Mouse (Mus musculus) midbrain, embryonic 16.5 days (tissue): ENCODE data around the gene Gm960. TPM values are rescaled to one million over a fixed set of nuclear protein-coding genes. Genes with fewer than 3 reads are reported as not detected.
A peak's percentile ranks its signal among the peaks of the same experiment; 100 is the strongest.

ENCODE experiments used
- ATAC-seq: fragments of 200-750 bp; cut with Nextera tagmentation; 2 replicates; pipeline ENCODE4 v1.8.0; 2017; ENCODE audit warnings: moderate TSS enrichment
- H3K27ac ChIP-seq: fragments of 300-500 bp; sonication (generic); 2 replicates; pipeline ENCODE4 v1.5.1; 2014; ENCODE audit warnings: mild to moderate bottlenecking, low read length, mixed read lengths
- H3K27me3 ChIP-seq: fragments of 300-500 bp; sonication (generic); 2 replicates; pipeline ENCODE4 v1.6.1; 2014; ENCODE audit warnings: low read depth, low read length, mixed read lengths; ENCODE audit not compliant: control insufficient read depth, insufficient read depth
- H3K36me3 ChIP-seq: fragments of 300-500 bp; sonication (generic); 2 replicates; pipeline ENCODE4 v1.6.1; 2014; ENCODE audit warnings: mild to moderate bottlenecking, low read length, moderate library complexity, mixed read lengths; ENCODE audit not compliant: control insufficient read depth, insufficient read depth
- H3K4me1 ChIP-seq: fragments of 300-500 bp; sonication (generic); 2 replicates; pipeline ENCODE4 v1.6.1; 2014; ENCODE audit warnings: mild to moderate bottlenecking, low read length, mixed read lengths; ENCODE audit not compliant: control insufficient read depth, insufficient read depth
- H3K4me2 ChIP-seq: fragments of 300-500 bp; sonication (generic); 2 replicates; pipeline ENCODE4 v1.6.1; 2014; ENCODE audit warnings: mild to moderate bottlenecking, low read length, mixed read lengths
- H3K4me3 ChIP-seq: fragments of 300-500 bp; sonication (generic); 2 replicates; pipeline ENCODE4 v1.5.1; 2014; ENCODE audit warnings: low read depth, mild to moderate bottlenecking, low read length, moderate library complexity, mixed read lengths
- H3K9ac ChIP-seq: fragments of 300-500 bp; sonication (generic); 2 replicates; pipeline ENCODE4 v1.6.1; 2014; ENCODE audit warnings: low read depth, low read length, mixed read lengths
- H3K9me3 ChIP-seq: fragments of 300-500 bp; sonication (generic); replicated peaks from 2 replicates; pipeline ENCODE4 v1.6.1; 2014; ENCODE audit warnings: mild to moderate bottlenecking, low read length, mixed read lengths; ENCODE audit not compliant: control insufficient read depth, poor library complexity, severe bottlenecking
- WGBS: fragments of 180-500 bp; shearing (Covaris S2); extraction: QIAGEN DNeasy Blood & Tissue Kit; methylation state at CpG from one replicate; pipeline ENCODE4 v1.1.7; 2014; 5-methylcytosine and 5-hydroxymethylcytosine counted together
- polyA plus RNA-seq: library from polyadenylated mRNA; unstranded; fragments of >200 nt; fragmentation: Nextera tagmentation; extraction: Ambion mirVana; gene quantifications from 2 replicates; pipeline ENCODE4 v1.2.1, GENCODE M21; 2015

The Gm960 gene
- polyA plus RNA-seq, 1 experiment from 2014 or later = 6.6 TPM

DNA sequence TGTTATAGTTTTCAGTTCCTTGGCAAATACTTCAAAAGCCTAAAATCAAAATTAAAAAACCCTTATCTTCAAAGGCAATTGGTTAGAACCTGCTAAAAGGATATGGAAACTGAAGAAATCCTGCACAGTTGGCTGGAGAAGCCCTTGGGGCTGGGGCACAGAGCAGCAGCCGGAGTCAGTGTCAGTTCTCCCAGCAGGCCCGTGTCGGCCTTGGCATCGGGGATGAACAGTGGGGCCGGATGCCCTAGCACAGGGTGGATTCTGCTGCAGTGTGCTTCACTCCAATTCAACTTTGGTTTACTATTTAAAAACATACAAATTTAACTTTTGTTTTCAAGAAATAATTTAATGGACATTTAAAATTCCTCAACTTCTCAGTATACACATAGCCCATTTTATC lies 40.3 kb downstream of the Gm960 start:
- Histone ChIP-seq H3K36me3 (no peaks in the 10 kb centered on the region), H3K27me3 (no peaks in the 10 kb centered on the region), H3K9me3 (no peaks in the 10 kb centered on the region), H3K4me2 (no peak overlapping the region), H3K4me3 (no peak overlapping the region), H3K9ac (no peak overlapping the region), H3K27ac (no peak overlapping the region), H3K4me1 (no peaks in the 10 kb centered on the region)
- WGBS = 87% methylated on average over 5 of the region's 5 CpGs
- ATAC-seq = no peak

DNA sequence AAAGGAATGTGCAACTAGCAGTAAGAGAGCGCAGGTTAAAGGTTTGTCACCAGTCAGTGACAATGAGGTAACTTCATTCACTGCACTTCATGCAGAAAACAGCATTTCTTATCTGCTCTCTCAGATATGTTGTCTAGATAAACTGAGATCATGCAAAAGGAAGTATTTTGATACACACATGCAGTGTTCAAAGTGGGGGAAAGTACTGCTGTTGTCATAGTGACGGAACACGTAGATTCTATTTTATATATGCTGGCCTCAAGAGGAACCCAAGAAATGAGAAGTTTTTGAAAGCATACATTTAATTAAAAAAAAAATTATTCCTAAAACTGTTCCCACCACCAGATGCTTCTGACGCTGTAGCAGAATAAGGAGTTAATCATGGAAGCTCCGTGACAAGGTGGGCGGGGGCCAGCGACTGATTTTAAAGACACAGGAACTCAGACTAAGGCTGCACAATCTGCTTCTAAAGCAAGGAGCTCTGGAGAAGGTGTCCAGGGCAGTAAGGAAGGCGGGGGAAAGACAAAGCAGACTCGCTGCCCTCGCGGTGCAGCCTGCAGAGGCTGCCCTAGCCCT lies 51.5 kb downstream of the Gm960 start:
- no peaks in the 10 kb centered on the region for H3K4me1 ChIP-seq
- H3K9me3 ChIP-seq = no peaks in the 10 kb centered on the region
- ATAC-seq = no peak
- no peaks in the 10 kb centered on the region for H3K27me3 ChIP-seq
- 64% methylated on average over 11 of the region's 11 CpGs for WGBS
- no peaks in the 10 kb centered on the region for H3K36me3 ChIP-seq
- no peak overlapping the region for H3K9ac ChIP-seq
- H3K4me3 ChIP-seq = no peak overlapping the region
- no peak overlapping the region for H3K27ac ChIP-seq
- H3K4me2 ChIP-seq = no peak overlapping the region

DNA sequence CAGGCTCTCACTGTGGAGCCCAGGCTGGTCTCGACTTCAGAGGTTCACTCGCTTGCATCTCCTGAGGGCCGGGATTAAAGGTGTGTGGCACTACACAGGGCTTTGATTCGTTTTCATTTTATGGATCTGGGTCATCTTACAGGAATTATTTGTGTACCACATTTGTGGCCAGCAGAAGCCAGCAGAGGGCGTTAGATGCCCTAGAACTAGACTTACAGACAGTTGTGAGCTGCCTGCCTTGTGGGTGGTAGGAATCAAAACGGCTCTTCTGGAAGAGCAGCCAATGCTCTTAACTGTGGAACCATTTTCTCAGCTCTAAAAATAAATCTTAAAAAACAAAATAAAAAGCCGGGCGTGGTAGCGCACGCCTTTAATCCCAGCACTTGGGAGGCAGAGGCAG lies 54.2 kb downstream of the Gm960 start:
- H3K4me1 ChIP-seq = no peaks in the 10 kb centered on the region
- H3K36me3 ChIP-seq = no peaks in the 10 kb centered on the region
- H3K27me3 ChIP-seq = no peaks in the 10 kb centered on the region
- H3K4me2 ChIP-seq = no peak overlapping the region
- WGBS = 39% methylated on average over 10 of the region's 10 CpGs
- H3K4me3 ChIP-seq = no peak overlapping the region
- H3K27ac ChIP-seq = no peak overlapping the region
- H3K9ac ChIP-seq = no peak overlapping the region
- no peaks in the 10 kb centered on the region for H3K9me3 ChIP-seq
- no peak for ATAC-seq

DNA sequence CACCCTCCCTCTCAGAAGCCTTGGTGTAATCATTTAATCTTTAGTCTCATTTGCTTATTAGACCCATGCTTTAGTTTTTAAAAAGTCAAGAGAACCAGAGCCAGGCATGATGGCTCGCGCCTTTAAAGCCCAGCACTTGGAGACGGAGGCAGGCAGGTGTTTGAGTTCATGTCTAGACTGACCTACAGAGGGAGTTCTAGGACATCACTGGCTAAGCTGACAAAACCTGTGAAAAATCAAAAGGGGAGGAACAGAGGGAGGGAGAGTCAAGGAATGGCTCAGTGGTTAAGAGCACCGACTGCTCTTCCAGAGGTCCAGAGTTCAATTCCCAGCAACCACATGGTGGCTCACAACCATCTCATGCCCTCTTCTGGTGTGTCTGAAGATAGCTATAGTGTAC lies 62.5 kb downstream of the Gm960 start:
- H3K9ac ChIP-seq = no peak overlapping the region
- no peaks in the 10 kb centered on the region for H3K4me1 ChIP-seq
- no peaks in the 10 kb centered on the region for H3K36me3 ChIP-seq
- no peaks in the 10 kb centered on the region for H3K9me3 ChIP-seq
- no peak overlapping the region for H3K4me3 ChIP-seq
- WGBS = 73% methylated on average over 4 of the region's 4 CpGs
- no peak for ATAC-seq
- H3K27me3 ChIP-seq = no peaks in the 10 kb centered on the region
- H3K27ac ChIP-seq = no peak overlapping the region
- no peak overlapping the region for H3K4me2 ChIP-seq

DNA sequence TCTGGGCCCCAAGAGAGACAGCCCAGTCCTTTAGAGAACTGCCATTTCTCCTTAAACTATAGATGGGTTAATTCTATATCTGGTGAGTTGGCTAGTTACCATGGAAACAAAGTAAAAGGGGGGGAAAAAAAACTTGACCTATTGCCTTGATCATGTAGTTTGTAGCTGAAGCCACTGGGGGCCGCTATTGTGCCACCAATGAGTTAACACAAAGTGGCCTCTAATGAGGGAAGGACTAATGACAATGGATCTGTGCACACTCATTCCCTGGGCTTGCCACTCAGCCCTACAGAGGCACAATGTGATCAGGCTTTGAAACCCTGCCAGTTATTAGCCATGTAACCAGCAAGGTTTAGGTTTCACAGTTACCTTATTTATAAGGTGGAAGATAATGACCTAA lies 69.6 kb downstream of the Gm960 start:
- H3K27ac ChIP-seq = peak overlapping the region; percentile 69
- no peak overlapping the region for H3K4me2 ChIP-seq
- WGBS = 0% methylated on average over 1 of the region's 1 CpGs
- ATAC-seq = 0 out of 2 replicates have a peak, but pooled peaks have one; percentile 41
- no peaks in the 10 kb centered on the region for H3K9me3 ChIP-seq
- H3K27me3 ChIP-seq = no peaks in the 10 kb centered on the region
- H3K36me3 ChIP-seq = no peaks in the 10 kb centered on the region
- H3K9ac ChIP-seq = peak overlapping the region; percentile 42; the same call in 1 of the 2 replicates
- peaks cover 27% of the 10 kb centered on the region for H3K4me1 ChIP-seq
- H3K4me3 ChIP-seq = no peak overlapping the region

- no peaks in the 10 kb centered on the region for H3K9me3 ChIP-seq
- H3K4me2 ChIP-seq = peak overlapping the region; percentile 77
- WGBS = 1% methylated on average over 35 of the region's 35 CpGs
- H3K27me3 ChIP-seq = no peaks in the 10 kb centered on the region
- peak overlapping the region; percentile 96 for H3K27ac ChIP-seq
- H3K9ac ChIP-seq = peak overlapping the region; percentile 89
- peaks cover 27% of the 10 kb centered on the region for H3K4me1 ChIP-seq
- H3K36me3 ChIP-seq = peaks cover 4% of the 10 kb centered on the region
- ATAC-seq = peak; percentile 76
- H3K4me3 ChIP-seq = peak overlapping the region; percentile 85
These were observed 72.5 kb downstream of the Gm960 start for GRCm38 (mm10) chr19:4625829-4626535.

GRCm38 (mm10) chr19:4625179-4625828 lies 73.2 kb downstream of the Gm960 start, which contains the start of gene Rce1:
TSS of gene Rce1 (minus strand) at chr19:4625641.
- Histone ChIP-seq H3K27me3 (no peaks in the 10 kb centered on the region), H3K27ac (peak within 1 kb of the TSS; percentile 96), H3K9me3 (no peaks in the 10 kb centered on the region), H3K4me2 (peak within 1 kb of the TSS; percentile 77), H3K4me3 (peak within 1 kb of the TSS; percentile 85), H3K9ac (peak within 1 kb of the TSS; percentile 89), H3K36me3 (peaks cover 7% of the 10 kb centered on the region), H3K4me1 (peaks cover 27% of the 10 kb centered on the region)
- WGBS = under 1% methylated on average over 62 of the region's 64 CpGs
- peak; percentile 84 for ATAC-seq

DNA sequence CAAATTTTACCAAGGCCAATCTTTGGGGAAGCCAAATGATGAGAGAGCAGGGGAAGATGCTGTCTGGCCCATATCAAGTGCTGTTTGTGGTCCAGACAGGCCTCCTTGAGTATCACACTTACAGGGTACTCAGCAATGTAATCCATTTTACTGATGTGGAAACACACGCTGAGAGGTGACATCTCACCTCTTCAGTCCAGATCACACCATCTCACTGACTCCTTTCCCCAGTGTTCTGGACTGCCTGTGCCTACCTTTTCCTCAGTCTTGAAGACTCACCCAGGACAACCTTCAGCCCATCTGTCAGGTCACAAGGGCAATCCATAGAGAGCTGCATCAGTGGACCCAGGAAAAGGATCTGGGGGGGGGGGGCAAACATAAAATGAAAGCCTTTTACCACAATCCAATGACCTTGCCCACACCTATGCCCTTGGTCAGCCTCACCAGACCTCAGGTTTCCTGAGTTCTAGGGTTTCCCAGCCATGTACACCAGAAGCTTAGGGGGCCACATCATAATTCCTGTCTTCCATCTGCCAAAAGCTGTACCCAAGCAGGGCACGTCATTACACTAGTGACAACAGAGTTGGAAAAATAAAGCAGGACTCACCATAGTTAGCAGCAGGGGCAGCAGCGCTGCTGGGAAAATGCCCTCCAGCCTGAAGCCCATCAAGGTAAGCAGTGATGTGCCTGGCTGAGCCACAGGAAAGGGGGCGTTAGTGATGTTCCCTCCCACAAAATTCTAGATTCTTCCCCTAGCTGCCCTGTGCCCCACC lies 73.9 kb downstream of the Gm960 start:
- Histone ChIP-seq H3K27ac (peak overlapping the region; percentile 96), H3K4me2 (peak overlapping the region; percentile 77), H3K27me3 (no peaks in the 10 kb centered on the region), H3K4me1 (peaks cover 27% of the 10 kb centered on the region), H3K4me3 (peak overlapping the region; percentile 85), H3K36me3 (peaks cover 7% of the 10 kb centered on the region), H3K9me3 (no peaks in the 10 kb centered on the region), H3K9ac (peak overlapping the region; percentile 89)
- ATAC-seq = peak; percentile 12
- WGBS = 32% methylated on average over 4 of the region's 4 CpGs
